In genomic region chr2:128699201-128699885, GRCm38 (mm10) we compare ENCODE assay signal across 8 mouse cellular contexts. TPM values are rescaled to one million over a fixed set of nuclear protein-coding genes. Genes with fewer than 3 reads are reported as not detected.
DNase-seq lines count a peak whose midpoint lies in the region; ATAC-seq lines count a peak whose summit lies in the region.

No protein-coding gene starts in this region.

- under 1% methylated on average over 24 of the region's 24 CpGs for WGBS in forebrain, embryonic 15.5 days
- 1% methylated on average over 24 of the region's 24 CpGs for WGBS in intestine, embryonic 15.5 days
- WGBS in liver, embryonic 15.5 days (ENCODE audit: insufficient replicate concordance): 3% methylated on average over 24 of the region's 24 CpGs
- WGBS in neural tube, embryonic 15.5 days: 1% methylated on average over 24 of the region's 24 CpGs

- peak overlapping the region; percentile 46 for H3K4me3 ChIP-seq in forebrain, embryonic 15.5 days
- H3K4me3 ChIP-seq in intestine, embryonic 15.5 days (replicated peaks): peak overlapping the region; percentile 66
- H3K4me3 ChIP-seq in liver, embryonic 15.5 days (replicated peaks): peak overlapping the region; percentile 60
- H3K4me3 ChIP-seq in neural tube, embryonic 15.5 days (replicated peaks): peak overlapping the region; percentile 46

- peaks cover 23% of the 10 kb centered on the region for H3K4me1 ChIP-seq in forebrain, embryonic 15.5 days
- 0 out of 2 replicates have a peak, but pooled peaks cover 9% of the 10 kb centered on the region for H3K4me1 ChIP-seq in intestine, embryonic 15.5 days (replicated peaks)
- peaks cover 7% of the 10 kb centered on the region; the same call in 1 of the 2 replicates for H3K4me1 ChIP-seq in liver, embryonic 15.5 days (replicated peaks)
- H3K4me1 ChIP-seq in neural tube, embryonic 15.5 days: peaks cover 19% of the 10 kb centered on the region

- no peak for ATAC-seq in forebrain, embryonic 15.5 days (replicated peaks)
- peak; percentile 61 for ATAC-seq in intestine, embryonic 15.5 days
- peak; percentile 17; the same call in 1 of the 2 replicates for ATAC-seq in liver, embryonic 15.5 days (ENCODE audit: insufficient read depth)
- ATAC-seq in neural tube, embryonic 15.5 days (ENCODE audit: low FRiP score): no peak; the same call in 1 of the 2 replicates

- H3K9me3 ChIP-seq in forebrain, embryonic 15.5 days: no peaks in the 10 kb centered on the region
- no peaks in the 10 kb centered on the region for H3K9me3 ChIP-seq in intestine, embryonic 15.5 days
- H3K9me3 ChIP-seq in liver, embryonic 15.5 days (replicated peaks): no peaks in the 10 kb centered on the region
- no peaks in the 10 kb centered on the region for H3K9me3 ChIP-seq in neural tube, embryonic 15.5 days (replicated peaks)

- H3K36me3 ChIP-seq in forebrain, embryonic 15.5 days: no peaks in the 10 kb centered on the region
- no peaks in the 10 kb centered on the region for H3K36me3 ChIP-seq in intestine, embryonic 15.5 days
- H3K36me3 ChIP-seq in liver, embryonic 15.5 days (replicated peaks): no peaks in the 10 kb centered on the region
- H3K36me3 ChIP-seq in neural tube, embryonic 15.5 days: no peaks in the 10 kb centered on the region

- peak overlapping the region; percentile 45 for H3K9ac ChIP-seq in forebrain, embryonic 15.5 days (replicated peaks)
- H3K9ac ChIP-seq in intestine, embryonic 15.5 days: peak overlapping the region; percentile 69
- peak overlapping the region; percentile 37 for H3K9ac ChIP-seq in liver, embryonic 15.5 days
- H3K9ac ChIP-seq in neural tube, embryonic 15.5 days (replicated peaks): peak overlapping the region; percentile 53

- H3K27me3 ChIP-seq in forebrain, embryonic 15.5 days: peaks cover 17% of the 10 kb centered on the region; the same call in 1 of the 2 replicates
- H3K27me3 ChIP-seq in intestine, embryonic 15.5 days (replicated peaks): no peaks in the 10 kb centered on the region
- peaks cover 53% of the 10 kb centered on the region for H3K27me3 ChIP-seq in liver, embryonic 15.5 days
- peaks cover 26% of the 10 kb centered on the region for H3K27me3 ChIP-seq in neural tube, embryonic 15.5 days (replicated peaks)

- H3K4me2 ChIP-seq in forebrain, embryonic 15.5 days (replicated peaks): peak overlapping the region; percentile 93
- peak overlapping the region; percentile 78 for H3K4me2 ChIP-seq in intestine, embryonic 15.5 days (replicated peaks)
- H3K4me2 ChIP-seq in liver, embryonic 15.5 days: peak overlapping the region; percentile 55
- H3K4me2 ChIP-seq in neural tube, embryonic 15.5 days: peak overlapping the region; percentile 96

- no peak overlapping the region for H3K27ac ChIP-seq in forebrain, embryonic 15.5 days (replicated peaks)
- H3K27ac ChIP-seq in intestine, embryonic 15.5 days: peak overlapping the region; percentile 89
- peak overlapping the region; percentile 61 for H3K27ac ChIP-seq in liver, embryonic 15.5 days (replicated peaks)
- H3K27ac ChIP-seq in neural tube, embryonic 15.5 days (replicated peaks): peak overlapping the region; percentile 51; the same call in 1 of the 2 replicates

- DNase-seq in adrenal gland, adult 18-20 months (ENCODE audit: low spot score in 2 of 2): peak; percentile 22 to 29
- DNase-seq in adrenal gland, adult (ENCODE audit: inconsistent age in 2 of 2, low spot score in 1 of 2): no peak
- peak; percentile 75 for DNase-seq in R1 (ENCODE audit: low read depth, low spot score)
- no peak for DNase-seq in cerebellum, postnatal 25 days

RNA-seq across cellular contexts. Expression of gene Mertk, which starts 0.6 kb away (rescaled TPM):
- total RNA-seq in adrenal gland, adult 18-20 months (2021): 10 to 100 TPM; 12.8 to 17.5 TPM
- 0.65 and 0.91 TPM in 2 replicates for polyA plus RNA-seq in forebrain, embryonic 15.5 days (2015; fragmentation: Nextera tagmentation; extraction: Ambion mirVana)
- polyA plus RNA-seq in intestine, embryonic 15.5 days (2015; fragmentation: Nextera tagmentation; extraction: Ambion mirVana): 9.4 and 10.1 TPM in 2 replicates
- polyA plus RNA-seq in liver, embryonic 15.5 days (2015; fragmentation: Nextera tagmentation; extraction: Ambion mirVana): 5.3 and 5.9 TPM in 2 replicates
- 2.2 and 3.1 TPM in 2 replicates for polyA plus RNA-seq in neural tube, embryonic 15.5 days (2015; fragmentation: Nextera tagmentation; extraction: Ambion mirVana)

RNA-seq across cellular contexts. Expression of gene Anapc1, which starts 12.2 kb away (rescaled TPM):
- 10 to 100 TPM; 53.2 to 69.8 TPM for total RNA-seq in adrenal gland, adult 18-20 months (2021)
- 54.9 and 58.6 TPM in 2 replicates for polyA plus RNA-seq in forebrain, embryonic 15.5 days (2015; fragmentation: Nextera tagmentation; extraction: Ambion mirVana)
- 53.3 and 53.5 TPM in 2 replicates for polyA plus RNA-seq in intestine, embryonic 15.5 days (2015; fragmentation: Nextera tagmentation; extraction: Ambion mirVana)
- polyA plus RNA-seq in liver, embryonic 15.5 days (2015; fragmentation: Nextera tagmentation; extraction: Ambion mirVana): 23.4 and 24.6 TPM in 2 replicates
- 34.2 and 40.9 TPM in 2 replicates for polyA plus RNA-seq in neural tube, embryonic 15.5 days (2015; fragmentation: Nextera tagmentation; extraction: Ambion mirVana)

Comparison
In these comparisons a context has a peak if more than half of its experiments do, and no peak if none do; other contexts are left out.
1. DNase-seq: peak in adrenal gland, adult 18-20 months (2 of 2) and R1 (single experiment); none in adrenal gland, adult (0 of 2) and cerebellum, postnatal 25 days (0 of 2).
2. ATAC-seq: peak in intestine, embryonic 15.5 days (single experiment) and liver, embryonic 15.5 days (single experiment); none in forebrain, embryonic 15.5 days (single experiment) and neural tube, embryonic 15.5 days (single experiment).
3. Peak in every context shown above with its lines, with median percentiles within 50 percentile points of each other: H3K4me2 ChIP-seq, H3K4me3 ChIP-seq and H3K9ac ChIP-seq.